Mouse (Mus musculus) lung, adult 18-20 months (tissue): Measurements from ENCODE around the gene Samt3.

Experiments
- DNase-seq, 2 experiments: peaks; one replicate each; pipeline ENCODE4 v3.0.0; 2022; ENCODE audit warnings: mixed read lengths in 2 of 2

The Samt3 gene

GRCm38 (mm10) chrX:86043899-86044298 is at the start of gene Samt3:
Gene Samt3, plus strand, starts transcription at chrX:86044199.
- DNase-seq = no peak

- DNase-seq = no peak
Measured at GRCm38 (mm10) chrX:86016591-86016990, 27.4 kb upstream of the Samt3 start.

DNA sequence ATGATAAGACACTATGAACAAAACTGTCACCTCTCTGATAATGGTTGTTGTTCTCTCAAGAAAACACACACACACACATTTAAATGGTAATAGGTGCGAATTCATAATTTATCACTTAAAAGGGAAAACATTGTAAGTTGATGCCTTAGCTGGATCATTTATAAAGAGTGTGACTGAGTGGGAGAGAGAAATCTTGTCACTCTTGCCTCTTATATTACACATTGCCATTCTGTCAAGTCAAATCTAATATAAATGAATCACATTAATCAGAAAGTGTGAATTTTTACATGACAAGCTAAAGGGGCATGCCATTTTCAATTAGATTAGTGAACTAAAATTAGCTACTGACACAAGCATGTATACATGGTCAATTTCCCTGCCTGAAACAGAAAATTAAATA is 44.7 kb downstream of the Samt3 start:
- no peak for DNase-seq
